Mouse (Mus musculus): ENCODE data around the gene Lrrc27. TPM values are rescaled to one million over a fixed set of nuclear protein-coding genes. Genes with fewer than 3 reads are reported as not detected.

Gene Lrrc27
- polyA plus RNA-seq, 1 experiment from 2014 or later = 3.3 TPM

DNA sequence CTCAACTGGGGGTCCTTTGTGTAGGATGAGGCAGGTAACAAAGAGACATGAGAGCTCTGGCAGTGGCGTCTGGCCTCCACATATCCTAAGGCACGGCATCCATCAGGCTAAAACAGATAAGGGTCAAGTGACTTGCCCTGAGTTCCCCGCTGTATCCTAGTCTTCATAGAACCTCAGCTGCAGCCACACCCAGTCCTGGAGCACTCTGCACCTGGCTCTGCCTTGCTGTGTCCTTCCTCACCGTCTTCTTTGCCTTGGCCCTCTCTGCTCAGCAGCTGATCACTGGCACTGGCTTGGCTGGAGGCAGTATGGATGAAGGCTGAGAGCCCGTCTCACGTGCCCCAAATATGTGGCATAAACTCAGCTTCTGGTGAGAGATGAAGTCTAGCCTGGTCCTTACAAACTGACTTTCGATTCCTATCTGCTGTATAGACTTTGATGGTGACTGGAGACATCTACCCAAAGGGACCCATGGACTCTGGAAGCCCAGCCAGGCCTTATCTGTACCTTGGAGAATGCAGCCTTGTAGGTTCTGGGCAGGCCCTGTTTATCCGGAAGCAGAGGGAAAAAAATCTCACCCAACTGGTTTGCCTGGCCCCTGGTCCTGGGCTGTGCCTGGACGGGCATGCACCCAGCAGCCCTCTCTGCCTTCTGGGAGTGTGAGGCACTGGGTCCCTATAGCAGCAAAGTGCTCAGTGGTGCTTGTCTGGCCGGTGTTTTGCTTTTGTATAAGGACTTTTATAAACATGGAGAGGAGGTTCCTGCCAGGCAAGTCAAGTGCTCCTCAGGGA is 45.2 kb downstream of the Lrrc27 start:
- Histone ChIP-seq H3K9me3 (0 out of 2 replicates have a peak, but pooled peaks cover 5% of the 10 kb centered on the region), H3K4me2 (no peak overlapping the region), H3K27me3 (replicated peaks) (no peaks in the 10 kb centered on the region), H3K4me3 (no peak overlapping the region), H3K27ac (replicated peaks) (0 out of 2 replicates have a peak overlapping the region, but pooled peaks have one; percentile 8), H3K36me3 (peaks cover 73% of the 10 kb centered on the region), H3K9ac (no peak overlapping the region), H3K4me1 (peaks cover 40% of the 10 kb centered on the region)
- no peak for ATAC-seq (ENCODE audit: extremely low read depth, insufficient number of reproducible peaks, low FRiP score, low TSS enrichment)
- 45% methylated on average over 10 of the region's 10 CpGs for WGBS

DNA sequence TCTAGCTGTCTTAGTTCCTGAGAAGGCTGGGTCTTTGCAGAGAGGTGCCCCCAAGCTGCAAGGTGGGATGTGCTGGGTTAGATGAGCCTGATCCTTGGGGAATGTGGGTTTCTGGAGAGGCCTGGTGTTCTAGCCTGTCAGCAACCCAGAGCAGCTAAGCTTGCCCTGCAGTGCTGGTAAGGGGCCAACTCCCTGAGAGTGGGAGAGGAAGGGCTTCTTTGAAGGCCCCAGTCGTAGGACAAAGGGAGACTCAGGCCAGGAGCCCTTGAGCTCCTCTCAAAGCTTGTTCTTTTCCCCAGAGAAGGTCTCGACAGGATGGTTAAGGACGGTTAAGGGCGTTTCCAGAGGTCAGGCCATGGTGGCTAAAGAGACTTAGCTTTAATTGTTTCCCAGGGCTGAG is 51.5 kb downstream of the Lrrc27 start:
- H3K4me3 ChIP-seq = no peak overlapping the region
- H3K4me2 ChIP-seq = no peak overlapping the region
- H3K9ac ChIP-seq = peak overlapping the region; percentile 59
- peak overlapping the region; percentile 70 for H3K27ac ChIP-seq (replicated peaks)
- H3K27me3 ChIP-seq (replicated peaks) = no peaks in the 10 kb centered on the region
- peaks cover 50% of the 10 kb centered on the region for H3K4me1 ChIP-seq
- 28% methylated on average over 4 of the region's 4 CpGs for WGBS
- 0 out of 2 replicates have a peak, but pooled peaks cover 5% of the 10 kb centered on the region for H3K9me3 ChIP-seq
- peaks cover 49% of the 10 kb centered on the region for H3K36me3 ChIP-seq
- no peak for ATAC-seq (ENCODE audit: extremely low read depth, insufficient number of reproducible peaks, low FRiP score, low TSS enrichment)

DNA sequence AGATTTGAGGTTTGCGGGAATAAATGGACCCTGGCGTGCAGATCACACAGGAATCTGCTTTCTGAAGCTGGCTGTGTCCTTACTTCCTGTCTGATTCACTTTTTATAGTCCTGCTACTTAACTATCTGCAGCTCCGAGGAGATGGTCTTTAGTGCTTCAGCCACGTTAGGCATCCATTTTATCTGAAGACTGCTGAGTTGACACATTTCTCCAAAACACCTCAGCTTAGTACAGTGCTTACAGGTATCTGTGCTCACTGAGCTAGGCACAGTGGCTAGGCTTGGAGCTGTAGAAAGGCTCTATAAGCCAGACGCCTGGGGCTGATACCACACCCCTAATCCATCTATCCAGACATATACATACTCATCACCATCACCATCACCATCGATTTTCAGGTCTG is 52.8 kb downstream of the Lrrc27 start:
- H3K27ac ChIP-seq (replicated peaks) = peak overlapping the region; percentile 65
- 34% methylated on average over 6 of the region's 6 CpGs for WGBS
- ATAC-seq (ENCODE audit: extremely low read depth, insufficient number of reproducible peaks, low FRiP score, low TSS enrichment) = no peak

DNA sequence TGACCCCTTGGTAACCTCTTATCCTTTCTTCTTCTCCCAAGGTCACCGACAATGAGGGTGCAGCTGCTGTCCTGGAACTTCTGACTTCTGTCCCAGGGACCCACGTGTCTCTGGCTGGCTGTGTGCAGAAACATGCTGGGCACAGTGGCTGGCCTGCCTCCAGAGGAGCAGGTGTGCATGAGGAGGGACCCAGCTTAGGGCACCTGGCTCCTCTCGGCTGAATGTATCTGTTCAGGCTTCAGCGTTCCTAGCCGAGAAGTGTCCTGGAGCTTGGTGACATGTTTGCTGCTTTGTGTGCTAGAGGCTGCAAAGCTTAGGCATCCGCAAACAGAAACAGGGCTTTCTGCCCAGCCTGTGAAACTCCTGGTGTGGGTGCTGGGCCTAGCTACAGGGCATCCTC is 53.6 kb downstream of the Lrrc27 start:
- Histone ChIP-seq H3K36me3 (peaks cover 33% of the 10 kb centered on the region), H3K27ac (replicated peaks) (peak overlapping the region; percentile 65), H3K9me3 (no peaks in the 10 kb centered on the region), H3K27me3 (replicated peaks) (no peaks in the 10 kb centered on the region), H3K9ac (peak overlapping the region; percentile 11; the same call in 1 of the 2 replicates), H3K4me3 (no peak overlapping the region), H3K4me1 (peaks cover 46% of the 10 kb centered on the region), H3K4me2 (no peak overlapping the region)
- 61% methylated on average over 6 of the region's 6 CpGs for WGBS
- no peak for ATAC-seq (ENCODE audit: extremely low read depth, insufficient number of reproducible peaks, low FRiP score, low TSS enrichment)

More for the DNA sequence above, 52.8 kb downstream of the Lrrc27 start:
- H3K9me3 ChIP-seq = 0 out of 2 replicates have a peak, but pooled peaks cover 5% of the 10 kb centered on the region
- no peaks in the 10 kb centered on the region for H3K27me3 ChIP-seq (replicated peaks)
- H3K9ac ChIP-seq = no peak overlapping the region
- H3K4me3 ChIP-seq = no peak overlapping the region
- peaks cover 43% of the 10 kb centered on the region for H3K4me1 ChIP-seq
- no peak overlapping the region for H3K4me2 ChIP-seq
- peaks cover 41% of the 10 kb centered on the region for H3K36me3 ChIP-seq

DNA sequence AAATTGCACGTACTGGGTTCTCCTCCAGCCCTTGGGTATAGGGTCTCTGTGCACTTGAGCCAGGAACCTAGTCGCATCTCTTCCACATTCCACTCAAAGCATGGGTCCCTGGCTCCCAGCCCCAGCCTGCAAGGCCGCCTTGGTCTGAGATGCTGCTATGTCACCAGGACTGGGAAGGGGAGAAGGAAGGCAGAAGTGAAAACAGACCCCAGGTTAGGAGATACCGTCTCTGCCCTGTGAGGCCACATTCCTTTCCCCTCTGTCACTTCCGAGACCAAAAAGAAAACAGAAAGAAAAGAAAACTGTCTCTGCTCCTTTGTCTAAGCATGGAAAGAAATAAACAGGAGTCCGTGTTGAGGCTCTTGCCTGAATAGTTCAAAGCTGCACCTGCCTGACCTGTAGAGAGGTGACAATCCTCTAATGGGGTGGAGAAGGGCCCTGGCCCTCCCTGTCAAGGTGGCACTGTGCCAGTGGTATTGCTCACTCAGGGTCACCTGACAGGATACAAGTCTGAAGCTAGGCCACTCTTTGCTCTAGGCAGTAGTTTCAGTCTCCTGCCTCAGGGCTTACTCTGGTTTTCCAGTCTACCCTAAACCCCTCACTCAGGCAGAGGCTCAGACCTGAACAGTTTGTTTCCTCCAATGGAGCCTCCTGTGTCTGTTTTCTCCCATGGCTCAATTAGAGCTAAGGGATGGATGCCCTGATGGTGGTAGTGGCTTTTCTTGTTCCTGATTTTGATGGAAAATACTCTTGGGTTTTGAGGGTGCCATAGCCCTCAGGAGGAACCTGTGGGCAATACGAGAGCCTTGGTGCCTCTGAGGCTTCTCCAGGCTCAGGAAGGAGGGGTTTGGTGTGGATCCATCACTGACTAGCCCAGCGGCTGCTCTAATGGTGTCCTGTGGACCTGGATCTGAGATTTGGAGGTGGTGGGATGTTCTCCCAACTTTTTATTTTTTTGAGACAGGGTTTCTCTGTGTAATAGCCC is 54.4 kb downstream of the Lrrc27 start:
- Histone ChIP-seq H3K36me3 (peaks cover 25% of the 10 kb centered on the region), H3K9ac (peak overlapping the region; percentile 11; the same call in 1 of the 2 replicates), H3K27me3 (replicated peaks) (no peaks in the 10 kb centered on the region), H3K27ac (replicated peaks) (peak overlapping the region; percentile 65), H3K9me3 (no peaks in the 10 kb centered on the region), H3K4me1 (peaks cover 53% of the 10 kb centered on the region), H3K4me2 (no peak overlapping the region), H3K4me3 (no peak overlapping the region)
- WGBS = 46% methylated on average over 8 of the region's 8 CpGs
- no peak for ATAC-seq (ENCODE audit: extremely low read depth, insufficient number of reproducible peaks, low FRiP score, low TSS enrichment)

DNA sequence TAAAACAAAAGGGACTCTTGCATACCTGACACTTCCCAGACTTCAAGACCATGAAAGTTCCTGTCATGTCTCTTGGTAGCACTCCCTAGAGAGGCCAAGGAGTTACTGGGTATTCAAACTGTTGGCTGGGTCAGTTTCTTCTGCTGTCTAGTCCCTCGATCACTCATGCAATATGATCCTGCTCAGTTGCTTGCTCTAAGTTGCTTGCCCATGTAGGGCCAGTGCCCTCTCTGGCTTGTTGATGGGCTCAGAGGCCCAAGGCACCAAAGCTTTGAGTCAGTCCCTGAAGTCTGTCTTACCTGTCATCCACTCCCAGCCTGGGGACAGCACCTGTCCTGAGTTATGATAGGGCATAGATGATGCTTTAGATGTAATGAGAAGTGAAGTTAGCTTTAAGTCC is 58.0 kb downstream of the Lrrc27 start:
- Histone ChIP-seq H3K4me3 (no peak overlapping the region), H3K27ac (replicated peaks) (no peak overlapping the region), H3K4me1 (peaks cover 61% of the 10 kb centered on the region), H3K9ac (no peak overlapping the region), H3K36me3 (peaks cover 24% of the 10 kb centered on the region), H3K9me3 (no peaks in the 10 kb centered on the region), H3K4me2 (no peak overlapping the region), H3K27me3 (replicated peaks) (no peaks in the 10 kb centered on the region)
- no peak for ATAC-seq (ENCODE audit: extremely low read depth, insufficient number of reproducible peaks, low FRiP score, low TSS enrichment)
- WGBS = 87% methylated on average over 1 of the region's 1 CpGs

DNA sequence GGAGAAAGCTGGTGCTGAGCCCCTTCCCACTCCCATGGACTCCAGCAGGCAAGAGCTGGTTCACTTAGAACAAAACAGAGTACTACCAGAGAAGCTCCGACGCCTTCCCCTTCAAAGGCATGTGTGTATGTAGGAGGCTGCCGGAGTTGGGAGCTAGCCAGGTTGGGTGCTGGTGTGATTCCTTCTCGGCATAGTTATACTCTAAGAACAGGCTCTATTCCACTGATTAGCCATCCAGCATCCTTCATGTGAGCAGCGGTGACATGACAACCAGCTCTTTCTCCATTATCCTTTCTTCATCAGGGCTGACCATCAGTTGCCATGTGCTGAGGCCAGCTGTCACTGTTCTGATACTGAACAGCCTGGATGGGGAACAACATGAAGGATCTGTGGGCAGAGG is 59.1 kb downstream of the Lrrc27 start:
- ATAC-seq (ENCODE audit: extremely low read depth, insufficient number of reproducible peaks, low FRiP score, low TSS enrichment) = no peak
- 44% methylated on average over 5 of the region's 5 CpGs for WGBS
- Histone ChIP-seq H3K4me3 (no peak overlapping the region), H3K9ac (peak overlapping the region; percentile 57; the same call in 1 of the 2 replicates), H3K4me2 (no peak overlapping the region), H3K36me3 (peaks cover 24% of the 10 kb centered on the region), H3K4me1 (peaks cover 53% of the 10 kb centered on the region), H3K9me3 (no peaks in the 10 kb centered on the region), H3K27ac (replicated peaks) (peak overlapping the region; percentile 93), H3K27me3 (replicated peaks) (no peaks in the 10 kb centered on the region)

DNA sequence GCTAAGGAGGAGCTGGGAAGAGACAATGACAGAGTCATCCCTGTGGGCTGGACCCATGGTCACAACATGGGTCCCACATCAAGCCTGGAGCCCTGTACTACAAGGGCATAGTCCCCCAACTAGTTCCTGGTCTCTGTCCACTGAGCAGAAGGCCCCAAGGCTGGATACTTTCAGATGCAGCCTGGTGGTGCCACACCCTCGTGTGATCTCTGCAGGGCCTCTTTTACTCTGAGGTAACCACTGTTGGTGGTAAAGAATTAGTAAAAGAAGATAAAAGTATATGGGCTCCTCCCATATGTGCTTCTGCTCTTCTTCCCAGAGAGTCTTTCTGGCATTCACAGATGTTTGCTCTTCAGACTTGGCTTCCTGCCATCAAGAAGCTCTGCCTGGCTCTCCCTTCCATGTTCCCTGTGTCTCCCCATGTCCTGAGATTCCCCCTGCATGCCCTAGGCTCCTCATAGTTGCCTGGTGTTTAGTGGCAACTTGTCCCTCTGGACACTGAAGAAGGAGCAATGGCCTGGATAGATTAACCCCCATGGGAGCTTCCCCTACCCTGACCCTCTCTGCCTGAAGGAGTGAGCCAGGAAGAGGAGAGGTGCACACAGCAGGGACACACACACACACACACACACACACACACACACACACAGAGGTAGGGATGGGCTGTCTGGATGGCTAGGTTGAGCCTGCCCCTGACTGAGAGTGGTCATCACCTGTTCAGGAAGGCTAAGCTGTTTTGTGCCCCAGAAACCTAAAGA is 60.0 kb downstream of the Lrrc27 start:
- 5% methylated on average over 1 of the region's 1 CpGs for WGBS
- ATAC-seq (ENCODE audit: extremely low read depth, insufficient number of reproducible peaks, low FRiP score, low TSS enrichment) = no peak
- H3K9ac ChIP-seq = peak overlapping the region; percentile 70

DNA sequence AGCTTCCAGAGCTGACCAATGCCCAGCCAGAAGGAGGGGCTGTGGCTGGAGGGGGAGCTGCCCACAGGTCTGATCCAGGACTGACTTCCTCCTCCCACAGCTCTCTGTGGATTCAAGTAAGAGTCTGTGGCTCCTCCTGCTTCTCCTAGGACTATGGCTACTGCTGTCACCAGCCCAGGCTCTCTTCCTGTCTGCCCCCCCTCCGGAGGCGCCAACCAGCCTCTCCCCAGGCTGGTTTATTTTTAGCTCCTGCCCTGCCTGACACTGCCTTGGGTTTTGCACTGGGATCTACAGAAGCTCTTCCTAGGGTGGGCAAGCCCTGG is 60.6 kb downstream of the Lrrc27 start:
- Histone ChIP-seq H3K4me3 (no peak overlapping the region), H3K4me2 (peak overlapping the region; percentile 52), H3K27me3 (replicated peaks) (no peaks in the 10 kb centered on the region), H3K36me3 (peaks cover 12% of the 10 kb centered on the region), H3K4me1 (peaks cover 44% of the 10 kb centered on the region), H3K9ac (peak overlapping the region; percentile 70), H3K27ac (replicated peaks) (peak overlapping the region; percentile 93), H3K9me3 (no peaks in the 10 kb centered on the region)
- ATAC-seq (ENCODE audit: extremely low read depth, insufficient number of reproducible peaks, low FRiP score, low TSS enrichment) = peak; percentile 59; the same call in 1 of the 2 replicates
- WGBS = 2% methylated on average over 2 of the region's 2 CpGs

More for the DNA sequence above, 60.0 kb downstream of the Lrrc27 start:
- Histone ChIP-seq H3K9me3 (no peaks in the 10 kb centered on the region), H3K36me3 (peaks cover 17% of the 10 kb centered on the region), H3K27ac (replicated peaks) (peak overlapping the region; percentile 93), H3K4me3 (no peak overlapping the region), H3K27me3 (replicated peaks) (no peaks in the 10 kb centered on the region), H3K4me1 (peaks cover 44% of the 10 kb centered on the region), H3K4me2 (peak overlapping the region; percentile 52)

DNA sequence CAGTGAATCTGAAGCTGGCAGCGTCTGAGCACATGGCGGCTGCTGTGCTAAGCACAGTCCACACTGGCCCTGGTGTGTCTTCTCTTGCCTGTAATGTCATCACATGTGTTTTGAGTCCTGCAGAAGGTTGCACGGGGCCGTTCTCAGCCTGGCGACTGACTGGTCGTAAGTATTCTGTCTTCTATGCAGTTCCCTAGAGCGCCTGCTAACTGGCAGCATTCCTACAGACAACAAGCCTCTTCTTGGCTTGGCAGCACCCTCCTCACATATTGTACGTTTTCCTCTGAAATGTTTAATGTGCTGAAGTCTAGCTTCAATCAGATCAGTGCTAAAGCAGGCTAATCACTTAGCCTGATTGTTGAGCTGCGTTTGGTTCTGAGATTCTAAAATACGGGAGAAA is 62.8 kb downstream of the Lrrc27 start:
- Histone ChIP-seq H3K4me3 (no peak overlapping the region), H3K9me3 (no peaks in the 10 kb centered on the region), H3K27ac (replicated peaks) (peak overlapping the region; percentile 15; the same call in 1 of the 2 replicates), H3K4me1 (peaks cover 62% of the 10 kb centered on the region), H3K9ac (peak overlapping the region; percentile 10; the same call in 1 of the 2 replicates), H3K27me3 (replicated peaks) (no peaks in the 10 kb centered on the region), H3K4me2 (no peak overlapping the region), H3K36me3 (no peaks in the 10 kb centered on the region)
- ATAC-seq (ENCODE audit: extremely low read depth, insufficient number of reproducible peaks, low FRiP score, low TSS enrichment) = no peak
- 53% methylated on average over 10 of the region's 10 CpGs for WGBS
